Mouse (Mus musculus) limb, embryonic 15.5 days (tissue): Measurements from ENCODE around the gene Adamtsl1. TPM values are rescaled to one million over a fixed set of nuclear protein-coding genes. Genes with fewer than 3 reads are reported as not detected.

Experiments used
- ATAC-seq: fragments of 200-750 bp; cut with Nextera tagmentation; 2 replicates; pipeline ENCODE4 v1.8.0; 2017; ENCODE audit warnings: low read depth, moderate TSS enrichment; ENCODE audit not compliant: insufficient number of reproducible peaks, low FRiP score, low TSS enrichment
- H3K27ac ChIP-seq: fragments of 300-500 bp; sonication (generic); 2 replicates; pipeline ENCODE4 v1.5.1; 2015; ENCODE audit warnings: moderate library complexity, mild to moderate bottlenecking, inconsistent platforms
- H3K27me3 ChIP-seq: fragments of 300-500 bp; sonication (generic); 2 replicates; pipeline ENCODE4 v1.6.1; 2015; ENCODE audit warnings: inconsistent platforms
- H3K36me3 ChIP-seq: fragments of 300-500 bp; sonication (generic); 2 replicates; pipeline ENCODE4 v1.6.1; 2015; ENCODE audit warnings: inconsistent platforms
- H3K4me1 ChIP-seq: fragments of 300-500 bp; sonication (generic); 2 replicates; pipeline ENCODE4 v1.6.1; 2015; ENCODE audit warnings: inconsistent platforms
- H3K4me2 ChIP-seq: fragments of 300-500 bp; sonication (generic); 2 replicates; pipeline ENCODE4 v1.6.1; 2015; ENCODE audit warnings: mild to moderate bottlenecking, inconsistent platforms
- H3K4me3 ChIP-seq: fragments of 300-500 bp; sonication (generic); 2 replicates; pipeline ENCODE4 v1.5.1; 2015; ENCODE audit warnings: mild to moderate bottlenecking, inconsistent platforms
- H3K9ac ChIP-seq: fragments of 300-500 bp; sonication (generic); 2 replicates; pipeline ENCODE4 v1.6.1; 2015; ENCODE audit warnings: inconsistent platforms
- H3K9me3 ChIP-seq: fragments of 300-500 bp; sonication (generic); 2 replicates; pipeline ENCODE4 v1.6.1; 2016; ENCODE audit warnings: inconsistent platforms
- WGBS: fragments of 180-500 bp; shearing (Covaris S2); methylation state at CpG from one replicate; pipeline ENCODE4 v1.1.7; 2015; 5-methylcytosine and 5-hydroxymethylcytosine counted together
- polyA plus RNA-seq: library from polyadenylated mRNA; unstranded; fragments of >200 nt; fragmentation: Nextera tagmentation; extraction: Ambion mirVana; gene quantifications from 2 replicates; pipeline ENCODE4 v1.2.1, GENCODE M21; 2015

Gene Adamtsl1
- polyA plus RNA-seq, 1 experiment from 2014 or later = 48.4 TPM

DNA sequence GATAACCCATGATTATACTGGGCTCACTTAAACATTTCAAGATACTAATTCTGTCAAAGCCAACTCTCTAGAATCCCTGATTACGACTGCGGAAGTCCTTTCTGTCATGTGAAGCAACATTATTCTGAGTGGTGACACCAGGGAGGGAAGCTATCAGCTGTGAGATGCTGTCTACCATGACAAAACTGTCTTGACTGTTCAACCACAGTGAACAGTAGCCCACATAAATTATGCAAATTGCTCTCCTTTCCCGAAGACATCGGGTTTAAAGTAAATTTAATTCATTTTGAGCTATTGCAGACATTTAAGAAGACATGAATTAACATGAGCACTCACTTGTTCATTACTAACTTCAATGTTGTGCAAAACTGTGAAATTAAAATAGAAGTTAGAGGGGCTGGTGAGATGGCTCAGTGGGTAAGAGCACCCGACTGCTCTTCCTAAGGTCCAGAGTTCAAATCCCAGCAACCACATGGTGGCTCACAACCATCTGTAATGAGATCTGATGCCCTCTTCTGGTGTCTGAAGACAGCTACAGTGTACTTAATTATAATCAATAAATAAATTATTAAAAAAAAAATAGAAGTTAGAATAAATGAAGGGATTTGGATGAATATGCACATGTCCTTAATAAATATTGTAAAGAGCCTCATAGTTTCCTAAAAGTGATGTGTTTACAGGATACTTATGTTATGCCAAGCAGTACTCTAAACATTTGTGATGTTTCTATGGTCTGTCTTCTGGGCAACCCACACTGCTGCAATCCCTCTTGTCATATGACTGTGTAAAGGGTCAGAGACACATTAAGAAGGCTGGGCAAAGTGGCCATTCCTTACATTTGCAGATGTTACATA lies 249.4 kb downstream of the Adamtsl1 start:
- Histone ChIP-seq H3K4me1 (0 out of 2 replicates have a peak, but pooled peaks cover 4% of the 10 kb centered on the region), H3K4me3 (no peak overlapping the region), H3K36me3 (no peaks in the 10 kb centered on the region), H3K27me3 (no peaks in the 10 kb centered on the region), H3K4me2 (no peak overlapping the region), H3K9me3 (no peaks in the 10 kb centered on the region), H3K9ac (no peak overlapping the region), H3K27ac (no peak overlapping the region)
- 87% methylated on average over 5 of the region's 5 CpGs for WGBS
- ATAC-seq = no peak

DNA sequence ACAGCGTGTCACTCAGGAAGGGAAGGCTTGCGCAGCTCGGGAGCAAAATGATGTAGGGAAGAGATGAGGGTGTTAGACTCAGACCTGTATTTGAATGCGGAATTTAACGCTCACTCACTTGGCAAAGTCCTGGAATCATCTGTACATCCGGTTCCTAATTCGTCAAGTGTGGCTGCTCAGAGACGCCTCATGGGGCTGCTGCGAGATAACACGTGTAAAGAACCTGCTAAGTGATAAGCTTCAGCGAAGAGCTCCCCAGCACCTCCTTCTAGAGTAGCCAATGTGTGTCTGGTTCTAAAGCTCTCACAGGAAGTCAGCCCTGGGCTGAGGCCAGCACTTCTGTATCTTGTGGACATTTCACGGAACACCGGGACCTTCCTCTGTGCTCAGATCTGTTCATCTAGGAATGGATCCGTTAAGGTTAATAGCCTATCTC lies 250.1 kb downstream of the Adamtsl1 start:
- H3K36me3 ChIP-seq = no peaks in the 10 kb centered on the region
- no peak overlapping the region for H3K4me2 ChIP-seq
- no peak overlapping the region for H3K4me3 ChIP-seq
- H3K4me1 ChIP-seq = 0 out of 2 replicates have a peak, but pooled peaks cover 4% of the 10 kb centered on the region
- H3K9ac ChIP-seq = no peak overlapping the region
- ATAC-seq = no peak
- WGBS = 81% methylated on average over 14 of the region's 14 CpGs
- no peak overlapping the region for H3K27ac ChIP-seq
- no peaks in the 10 kb centered on the region for H3K27me3 ChIP-seq
- H3K9me3 ChIP-seq = no peaks in the 10 kb centered on the region

DNA sequence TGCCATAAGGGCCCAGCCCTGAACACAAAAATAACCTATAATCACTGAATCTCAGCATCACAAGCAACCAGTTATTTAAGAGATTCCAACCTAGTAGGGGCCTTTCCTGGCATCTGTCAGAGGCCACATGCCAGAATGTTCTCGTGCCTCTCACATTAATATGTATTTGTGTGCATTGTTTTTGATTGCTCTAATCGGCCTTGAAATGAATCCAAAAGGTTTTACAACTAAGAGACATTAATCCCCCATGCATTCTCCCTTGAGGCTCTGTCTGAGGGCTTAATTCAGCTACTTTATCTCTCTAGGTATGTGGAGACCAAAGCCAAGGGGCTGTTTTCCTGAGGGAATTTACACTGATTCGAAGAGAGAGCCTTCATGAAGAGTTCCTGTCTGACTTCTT lies 250.5 kb downstream of the Adamtsl1 start:
- Histone ChIP-seq H3K9me3 (no peaks in the 10 kb centered on the region), H3K36me3 (no peaks in the 10 kb centered on the region), H3K4me1 (0 out of 2 replicates have a peak, but pooled peaks cover 4% of the 10 kb centered on the region), H3K9ac (no peak overlapping the region), H3K27me3 (no peaks in the 10 kb centered on the region), H3K27ac (peak overlapping the region; percentile 1; the same call in 1 of the 2 replicates), H3K4me3 (no peak overlapping the region), H3K4me2 (no peak overlapping the region)
- no peak for ATAC-seq
- 27% methylated on average over 3 of the region's 3 CpGs for WGBS

DNA sequence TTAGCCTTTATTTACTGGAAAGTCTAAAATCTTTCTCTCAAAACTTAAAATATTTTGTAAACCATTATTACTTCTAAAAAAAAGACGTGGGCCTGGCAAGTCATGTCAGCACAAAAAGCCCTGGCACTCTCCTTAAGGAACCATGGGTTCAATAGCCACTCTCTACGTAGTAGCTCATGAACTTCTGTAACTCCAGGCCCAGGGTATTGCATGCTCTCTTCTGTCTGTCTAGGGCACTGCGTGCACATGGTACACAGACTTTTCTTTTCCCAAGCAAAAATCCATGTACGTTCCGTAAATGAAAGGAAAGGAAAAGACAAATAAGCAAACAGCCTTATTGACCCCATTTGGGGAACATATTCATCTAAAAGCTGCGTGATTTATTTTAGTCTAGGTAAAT lies 253.7 kb downstream of the Adamtsl1 start:
- Histone ChIP-seq H3K9ac (no peak overlapping the region), H3K27ac (0 out of 2 replicates have a peak overlapping the region, but pooled peaks have one; percentile 22), H3K27me3 (no peaks in the 10 kb centered on the region), H3K4me3 (no peak overlapping the region), H3K36me3 (no peaks in the 10 kb centered on the region), H3K4me2 (no peak overlapping the region), H3K9me3 (no peaks in the 10 kb centered on the region), H3K4me1 (0 out of 2 replicates have a peak, but pooled peaks cover 4% of the 10 kb centered on the region)
- no peak for ATAC-seq
- 54% methylated on average over 6 of the region's 6 CpGs for WGBS

DNA sequence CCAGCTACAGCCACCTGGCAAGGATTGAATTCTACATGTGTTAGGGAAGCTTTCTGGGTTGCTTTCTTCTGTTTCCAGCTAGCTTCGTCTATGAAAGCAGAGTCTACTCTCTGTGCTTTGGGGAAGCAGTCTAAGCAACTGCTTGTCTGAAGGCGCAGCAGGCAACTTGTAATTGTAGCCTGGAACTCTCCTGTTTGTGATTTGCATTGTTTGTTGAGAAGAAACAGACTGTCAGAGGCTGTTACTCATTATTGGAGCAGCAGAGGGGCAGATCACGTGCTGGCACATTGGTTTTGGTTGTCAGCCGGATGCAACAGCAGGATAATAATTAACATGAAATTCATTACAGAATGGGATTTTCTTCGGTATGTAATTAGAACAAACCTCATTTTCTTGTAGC lies 254.1 kb downstream of the Adamtsl1 start:
- Histone ChIP-seq H3K4me1 (0 out of 2 replicates have a peak, but pooled peaks cover 4% of the 10 kb centered on the region), H3K9me3 (no peaks in the 10 kb centered on the region), H3K27me3 (no peaks in the 10 kb centered on the region), H3K4me3 (no peak overlapping the region), H3K27ac (0 out of 2 replicates have a peak overlapping the region, but pooled peaks have one; percentile 22), H3K36me3 (no peaks in the 10 kb centered on the region), H3K4me2 (no peak overlapping the region), H3K9ac (no peak overlapping the region)
- no peak for ATAC-seq
- WGBS = 30% methylated on average over 5 of the region's 5 CpGs

DNA sequence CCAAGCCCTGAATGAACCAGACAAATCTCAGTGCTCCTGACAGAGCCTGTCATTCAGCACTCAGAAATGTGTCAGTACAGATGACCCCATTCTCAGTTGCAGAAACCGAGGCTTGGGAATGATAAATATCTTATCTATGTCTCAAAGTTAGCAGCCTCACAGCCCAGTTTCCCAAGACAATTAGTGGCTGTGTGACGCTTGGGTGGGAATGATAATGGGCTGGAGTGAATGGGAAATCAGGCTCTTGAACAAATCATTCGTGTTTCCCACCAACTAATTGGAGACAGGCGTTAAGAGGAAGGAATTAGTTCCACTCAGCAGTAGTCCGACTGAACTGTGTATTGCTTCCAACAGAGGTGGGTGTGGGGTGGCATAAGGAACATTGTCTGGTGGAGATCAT lies 268.5 kb downstream of the Adamtsl1 start:
- H3K27ac ChIP-seq = no peak overlapping the region
- H3K9ac ChIP-seq = no peak overlapping the region
- H3K36me3 ChIP-seq = no peaks in the 10 kb centered on the region
- no peaks in the 10 kb centered on the region for H3K27me3 ChIP-seq
- 31% methylated on average over 5 of the region's 5 CpGs for WGBS
- no peaks in the 10 kb centered on the region for H3K9me3 ChIP-seq
- ATAC-seq = no peak
- no peak overlapping the region for H3K4me3 ChIP-seq
- H3K4me1 ChIP-seq = no peaks in the 10 kb centered on the region
- no peak overlapping the region for H3K4me2 ChIP-seq

DNA sequence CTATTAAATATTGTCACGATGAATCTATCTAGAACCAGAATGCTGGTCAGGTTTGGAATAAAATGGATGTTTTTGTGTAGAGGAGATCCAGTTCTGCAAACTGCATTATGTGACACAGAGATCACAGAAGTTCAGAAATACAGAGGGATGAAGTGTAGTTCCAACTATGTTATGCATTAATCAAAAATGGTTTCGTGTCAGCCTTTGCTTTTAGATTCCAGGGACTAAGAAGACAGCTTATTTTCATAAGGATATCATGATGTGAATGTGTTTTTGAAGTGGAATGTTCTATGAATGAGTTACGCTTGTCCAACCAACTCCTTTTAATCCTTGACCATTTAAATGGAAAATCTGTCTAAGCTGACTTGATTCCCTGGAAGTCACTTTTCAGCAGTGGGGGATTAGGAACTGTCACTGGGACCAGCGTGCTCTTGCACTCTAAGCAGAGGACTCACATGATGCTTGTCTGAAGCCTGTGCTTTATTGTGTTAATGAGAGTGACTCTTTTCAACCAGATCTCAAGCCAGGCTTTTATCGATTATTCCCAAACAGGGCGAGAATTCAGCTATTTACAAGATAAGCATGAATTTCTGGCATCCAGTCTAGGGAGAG lies 269.9 kb downstream of the Adamtsl1 start:
- Histone ChIP-seq H3K9me3 (no peaks in the 10 kb centered on the region), H3K4me1 (no peaks in the 10 kb centered on the region), H3K27me3 (no peaks in the 10 kb centered on the region), H3K4me3 (no peak overlapping the region), H3K4me2 (no peak overlapping the region), H3K9ac (no peak overlapping the region), H3K36me3 (no peaks in the 10 kb centered on the region), H3K27ac (no peak overlapping the region)
- no peak for ATAC-seq
- WGBS = 62% methylated on average over 6 of the region's 6 CpGs

DNA sequence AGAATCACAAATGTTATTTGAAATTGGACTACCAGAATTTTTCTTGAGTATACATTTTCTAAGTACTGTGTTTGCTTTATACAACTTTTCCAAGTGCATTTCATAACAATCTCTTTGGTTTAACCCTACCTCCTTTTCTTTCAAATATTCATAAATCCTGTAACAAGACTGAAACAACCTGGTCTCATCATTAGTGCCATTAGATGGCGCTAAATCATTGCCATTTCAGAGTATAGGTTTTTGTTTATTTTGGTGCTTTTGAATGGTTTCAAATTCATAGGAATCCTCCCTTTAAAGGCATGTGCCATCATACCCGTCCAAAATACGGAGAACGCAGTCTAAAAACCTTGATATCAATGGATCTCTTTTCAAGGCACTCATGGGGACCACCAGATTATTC lies 270.5 kb downstream of the Adamtsl1 start:
- no peak for ATAC-seq
- Histone ChIP-seq H3K4me1 (no peaks in the 10 kb centered on the region), H3K9me3 (no peaks in the 10 kb centered on the region), H3K4me2 (no peak overlapping the region), H3K36me3 (no peaks in the 10 kb centered on the region), H3K27ac (no peak overlapping the region), H3K9ac (no peak overlapping the region), H3K4me3 (no peak overlapping the region), H3K27me3 (no peaks in the 10 kb centered on the region)
- WGBS = 62% methylated on average over 4 of the region's 4 CpGs

DNA sequence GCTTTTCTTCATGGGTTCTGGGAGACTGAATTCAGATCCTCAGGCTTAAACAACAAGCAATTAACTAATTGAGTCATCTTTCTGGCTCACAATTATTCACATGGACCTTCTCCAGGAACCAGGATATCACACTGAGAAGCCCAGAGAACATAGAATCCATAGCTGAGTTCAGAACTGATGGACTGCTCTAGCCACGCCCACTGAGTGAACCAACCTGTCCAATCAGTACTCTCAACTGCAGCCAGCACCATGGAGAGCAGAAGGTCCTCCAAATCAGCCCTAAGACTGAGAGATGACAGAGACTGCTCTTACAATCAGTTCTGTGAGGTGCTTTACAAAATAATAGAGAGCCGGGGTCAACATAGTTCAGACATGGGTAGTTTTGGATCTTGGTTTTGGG lies 276.3 kb downstream of the Adamtsl1 start:
- Histone ChIP-seq H3K9me3 (no peaks in the 10 kb centered on the region), H3K27me3 (no peaks in the 10 kb centered on the region), H3K27ac (no peak overlapping the region), H3K9ac (no peak overlapping the region), H3K4me1 (no peaks in the 10 kb centered on the region), H3K4me3 (no peak overlapping the region), H3K36me3 (no peaks in the 10 kb centered on the region), H3K4me2 (no peak overlapping the region)
- ATAC-seq = no peak
- 54% methylated on average over 2 of the region's 2 CpGs for WGBS

DNA sequence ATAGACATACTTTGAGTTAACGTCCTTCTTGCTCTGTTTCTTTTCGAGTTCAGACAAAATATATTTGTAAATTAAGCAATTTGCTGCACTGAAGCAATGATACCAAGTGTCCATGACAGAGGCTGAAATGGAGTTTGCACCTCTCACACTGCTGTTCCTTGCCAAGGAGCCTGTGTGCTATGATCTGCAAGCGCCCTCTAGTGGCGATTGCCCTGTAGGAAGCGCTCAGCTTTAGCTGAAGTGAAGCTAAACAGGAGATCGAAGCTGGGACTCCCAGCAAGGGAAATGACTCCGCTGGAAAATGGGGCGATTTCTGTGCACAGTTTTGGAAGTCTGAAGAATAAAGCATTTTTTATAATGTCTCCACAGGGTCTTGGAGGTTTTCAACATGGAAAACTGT lies 287.8 kb downstream of the Adamtsl1 start:
- Histone ChIP-seq H3K27me3 (no peaks in the 10 kb centered on the region), H3K9ac (no peak overlapping the region), H3K4me1 (no peaks in the 10 kb centered on the region), H3K27ac (no peak overlapping the region), H3K9me3 (no peaks in the 10 kb centered on the region), H3K4me3 (no peak overlapping the region), H3K36me3 (no peaks in the 10 kb centered on the region), H3K4me2 (no peak overlapping the region)
- WGBS = 6% methylated on average over 8 of the region's 8 CpGs
- no peak for ATAC-seq

DNA sequence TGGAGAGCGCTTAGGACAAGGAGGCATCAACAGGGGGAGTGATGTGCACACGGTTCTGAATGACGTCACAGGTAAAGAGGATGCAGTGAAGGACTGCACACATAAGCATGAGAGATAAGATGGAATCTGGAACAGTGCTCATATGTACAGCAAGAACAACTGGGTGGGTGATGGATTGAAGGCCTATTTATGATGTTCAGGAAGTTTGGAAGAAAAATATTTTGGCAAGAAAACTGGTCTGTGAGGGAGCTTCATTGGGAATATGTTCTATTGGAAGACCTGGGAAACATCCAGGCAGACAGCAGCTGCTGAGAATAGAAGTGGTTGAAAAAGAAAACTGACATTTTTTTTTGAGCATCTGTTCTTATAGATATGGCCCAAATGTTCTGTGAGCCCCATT lies 300.4 kb downstream of the Adamtsl1 start:
- no peaks in the 10 kb centered on the region for H3K27me3 ChIP-seq
- ATAC-seq = no peak
- WGBS = 80% methylated on average over 3 of the region's 3 CpGs
- no peak overlapping the region for H3K4me2 ChIP-seq
- no peak overlapping the region for H3K9ac ChIP-seq
- H3K4me3 ChIP-seq = no peak overlapping the region
- no peaks in the 10 kb centered on the region for H3K9me3 ChIP-seq
- H3K4me1 ChIP-seq = no peaks in the 10 kb centered on the region
- H3K27ac ChIP-seq = no peak overlapping the region
- H3K36me3 ChIP-seq = no peaks in the 10 kb centered on the region

DNA sequence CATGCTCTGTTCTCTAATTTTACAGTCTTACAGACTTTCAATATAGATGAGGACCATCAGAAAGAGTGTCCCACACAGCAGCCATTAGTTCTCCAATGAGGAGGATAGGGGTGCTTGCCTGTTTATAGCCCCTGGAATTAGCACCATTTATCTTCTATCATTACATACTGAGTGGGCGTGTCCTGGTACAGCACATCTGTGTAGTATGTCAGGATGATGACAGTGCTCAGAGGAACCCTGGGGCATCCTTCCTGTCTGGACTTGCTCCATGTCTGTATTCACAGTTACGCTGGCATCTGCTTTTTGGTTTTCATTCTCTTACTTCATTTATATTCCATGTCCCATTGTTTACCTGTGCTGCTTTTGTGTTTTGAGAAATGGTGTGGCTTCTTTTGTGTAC lies 304.5 kb downstream of the Adamtsl1 start:
- no peaks in the 10 kb centered on the region for H3K36me3 ChIP-seq
- H3K27ac ChIP-seq = no peak overlapping the region
- H3K4me3 ChIP-seq = no peak overlapping the region
- ATAC-seq = no peak
- no peak overlapping the region for H3K9ac ChIP-seq
- no peak overlapping the region for H3K4me2 ChIP-seq
- H3K27me3 ChIP-seq = no peaks in the 10 kb centered on the region
- 63% methylated on average over 2 of the region's 2 CpGs for WGBS
- H3K9me3 ChIP-seq = no peaks in the 10 kb centered on the region
- H3K4me1 ChIP-seq = no peaks in the 10 kb centered on the region
